Mouse (Mus musculus) heart, adult 2 months (tissue): Measurements from ENCODE around the gene Olfr692.

ENCODE experiments used
- CTCF ChIP-seq: fragments of 200-600 bp; IDR thresholded peaks from 2 replicates; pipeline ENCODE4 v1.8.1; 2022; ENCODE audit warnings: antibody characterized with exemption, mild to moderate bottlenecking, moderate library complexity
- EP300 ChIP-seq: fragments of 200-500 bp; IDR thresholded peaks from 2 replicates; pipeline ENCODE4 v1.6.1; 2011; ENCODE audit warnings: low read depth, low read length, control low read depth; ENCODE audit not compliant: insufficient read depth
- POLR2A ChIP-seq: fragments of 200-500 bp; IDR thresholded peaks from 2 replicates; pipeline ENCODE4 v1.6.1; 2011; ENCODE audit warnings: mild to moderate bottlenecking, low read depth, low read length, control low read depth; ENCODE audit not compliant: insufficient read depth

DNA sequence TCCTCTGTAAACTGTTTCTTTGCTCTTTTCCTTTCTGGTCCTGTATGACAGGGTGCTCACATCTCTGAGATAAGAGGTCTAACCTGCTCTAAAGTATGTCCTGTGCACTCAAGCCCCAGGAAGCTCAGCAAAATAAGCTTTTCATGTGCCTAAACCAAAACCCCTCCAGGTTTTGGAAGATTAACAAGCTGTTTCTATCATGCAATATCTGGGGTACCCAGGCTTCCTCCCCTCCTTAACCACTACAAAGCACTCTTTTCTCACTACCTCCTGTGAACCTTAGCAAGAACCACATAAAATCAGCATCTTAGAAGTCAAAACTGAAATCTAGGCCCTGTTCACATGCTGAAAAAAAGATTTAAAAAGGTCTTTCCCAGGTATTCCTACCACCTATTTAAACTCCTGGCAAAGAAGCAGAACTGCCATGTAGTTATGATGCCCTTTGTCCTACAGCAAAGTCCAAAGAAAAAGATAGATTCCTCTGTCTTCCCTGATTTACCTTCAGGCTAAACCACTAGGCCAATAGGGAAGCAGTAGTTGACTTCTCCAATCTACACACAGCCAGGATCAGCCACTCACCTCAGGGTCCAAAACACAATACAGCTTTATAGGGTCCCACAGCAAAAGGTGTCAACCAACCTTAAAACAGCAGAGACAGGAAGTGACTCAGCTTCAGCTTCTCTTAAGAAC is 27.2 kb downstream of the Olfr692 start:
- TF ChIP-seq CTCF = no peak
- TF ChIP-seq POLR2A = no peak
- no peak for TF ChIP-seq EP300
